Comparison of ENCODE assay signal across 8 mouse cellular contexts in genomic region chr2:90677007-90677406, GRCm38 (mm10). TPM values are rescaled to one million over a fixed set of nuclear protein-coding genes. Genes with fewer than 3 reads are reported as not detected.
DNase-seq lines count a peak whose midpoint lies in the region; ATAC-seq and TF ChIP-seq lines count a peak whose summit lies in the region.

Gene Nup160, plus strand, starts transcription at chr2:90677215.

- H3K27me3 ChIP-seq in lung, postnatal 0 days (replicated peaks; ENCODE audit: insufficient read depth, low read length): no peaks in the 10 kb centered on the region
- H3K27me3 ChIP-seq in heart, embryonic 13.5 days (replicated peaks): no peaks in the 10 kb centered on the region
- no peaks in the 10 kb centered on the region for H3K27me3 ChIP-seq in limb, embryonic 11.5 days (ENCODE audit: control insufficient read depth, insufficient read depth, low read length)

- no peak for ATAC-seq in lung, postnatal 0 days
- ATAC-seq in heart, embryonic 13.5 days (ENCODE audit: extremely low read depth, insufficient number of reproducible peaks, low FRiP score, low TSS enrichment): no peak
- ATAC-seq in limb, embryonic 11.5 days (ENCODE audit: insufficient number of reproducible peaks, low FRiP score, low TSS enrichment, low read depth): no peak

- no peak for DNase-seq in lung, postnatal 0 days (ENCODE audit: low spot score)
- no peak for DNase-seq in lung, postnatal 4 days
- no peak for DNase-seq in brain, embryonic 14.5 days (ENCODE audit: low read depth)
- DNase-seq in limb, embryonic 11.5 days (ENCODE audit: low spot score): no peak
- no peak for DNase-seq in frontal cortex, postnatal 10 days (ENCODE audit: low spot score in 2 of 2)
- no peak for DNase-seq in kidney, adult 18-20 months

- no peak for TF ChIP-seq POLR2A in brain, embryonic 14.5 days (IDR thresholded peaks at IDR 0.05; ENCODE audit: borderline replicate concordance, extremely low read depth, insufficient read depth, insufficient read length, poor library complexity, severe bottlenecking)
- TF ChIP-seq POLR2A in olfactory bulb, adult 2 months (IDR thresholded peaks at IDR 0.05; ENCODE audit: insufficient read depth, low read depth, low read length): no peak

- H3K9me3 ChIP-seq in lung, postnatal 0 days (ENCODE audit: low read length): no peaks in the 10 kb centered on the region
- no peaks in the 10 kb centered on the region for H3K9me3 ChIP-seq in heart, embryonic 13.5 days
- H3K9me3 ChIP-seq in limb, embryonic 11.5 days (ENCODE audit: control insufficient read depth, low read length): no peaks in the 10 kb centered on the region

- no peak within 1 kb of the TSS for H3K9ac ChIP-seq in lung, postnatal 0 days (replicated peaks; ENCODE audit: low read depth)
- H3K9ac ChIP-seq in heart, embryonic 13.5 days: no peak within 1 kb of the TSS
- no peak within 1 kb of the TSS for H3K9ac ChIP-seq in limb, embryonic 11.5 days (ENCODE audit: low read length)

- TF ChIP-seq CTCF in lung, postnatal 0 days (IDR thresholded peaks at IDR 0.05): no peak
- no peak for TF ChIP-seq CTCF in brain, embryonic 14.5 days (IDR thresholded peaks at IDR 0.05; ENCODE audit: borderline replicate concordance, extremely low read depth, insufficient read depth, insufficient read length)
- TF ChIP-seq CTCF in olfactory bulb, adult 2 months (IDR thresholded peaks at IDR 0.05; ENCODE audit: insufficient read depth, low read depth, low read length): no peak

- H3K27ac ChIP-seq in lung, postnatal 0 days (ENCODE audit: low read length): no peak within 1 kb of the TSS
- no peak within 1 kb of the TSS for H3K27ac ChIP-seq in heart, embryonic 13.5 days (replicated peaks)
- H3K27ac ChIP-seq in limb, embryonic 11.5 days (replicated peaks; ENCODE audit: low read depth, low read length): no peak within 1 kb of the TSS
- H3K27ac ChIP-seq in olfactory bulb, adult 2 months (ENCODE audit: insufficient read depth, low read depth, low read length): no peak within 1 kb of the TSS

- WGBS in lung, postnatal 0 days: 80% methylated on average over 8 of the region's 8 CpGs
- 78% methylated on average over 8 of the region's 8 CpGs for WGBS in heart, embryonic 13.5 days
- 79% methylated on average over 8 of the region's 8 CpGs for WGBS in limb, embryonic 11.5 days
- WGBS in olfactory bulb, adult 2 months: 66% methylated on average over 8 of the region's 8 CpGs

- H3K4me2 ChIP-seq in lung, postnatal 0 days (replicated peaks; ENCODE audit: low read depth, low read length): no peak within 1 kb of the TSS
- H3K4me2 ChIP-seq in heart, embryonic 13.5 days: peak within 1 kb of the TSS; percentile 96; the same call in 1 of the 2 replicates
- H3K4me2 ChIP-seq in limb, embryonic 11.5 days (ENCODE audit: low read depth, severe bottlenecking): no peak within 1 kb of the TSS

- no peak within 1 kb of the TSS for H3K4me3 ChIP-seq in lung, postnatal 0 days (ENCODE audit: low read depth, low read length)
- H3K4me3 ChIP-seq in heart, embryonic 13.5 days: peak within 1 kb of the TSS; percentile 91; the same call in 1 of the 2 replicates
- H3K4me3 ChIP-seq in limb, embryonic 11.5 days (ENCODE audit: low read depth, low read length): no peak within 1 kb of the TSS
- no peak within 1 kb of the TSS for H3K4me3 ChIP-seq in olfactory bulb, adult 2 months (ENCODE audit: insufficient read depth, low read depth, low read length)

- no peaks in the 10 kb centered on the region for H3K36me3 ChIP-seq in lung, postnatal 0 days (ENCODE audit: insufficient read depth, low read length)
- peaks cover 7% of the 10 kb centered on the region for H3K36me3 ChIP-seq in heart, embryonic 13.5 days
- no peaks in the 10 kb centered on the region for H3K36me3 ChIP-seq in limb, embryonic 11.5 days (ENCODE audit: control insufficient read depth, insufficient read depth, low read length)

- H3K4me1 ChIP-seq in lung, postnatal 0 days (ENCODE audit: insufficient read depth, low read depth, low read length): peaks cover 6% of the 10 kb centered on the region; the same call in 1 of the 2 replicates
- peaks cover 17% of the 10 kb centered on the region for H3K4me1 ChIP-seq in heart, embryonic 13.5 days
- H3K4me1 ChIP-seq in limb, embryonic 11.5 days (ENCODE audit: control insufficient read depth, insufficient read depth, low read length): no peaks in the 10 kb centered on the region; the same call in 1 of the 2 replicates
- no peaks in the 10 kb centered on the region for H3K4me1 ChIP-seq in olfactory bulb, adult 2 months (ENCODE audit: control insufficient read depth, insufficient read depth, low read length)

- no peak for TF ChIP-seq EP300 in lung, postnatal 0 days (IDR thresholded peaks at IDR 0.05)

RNA-seq across cellular contexts. Expression of gene Nup160, which starts in this region (rescaled TPM):
- polyA plus RNA-seq in lung, postnatal 0 days (2015; fragmentation: Nextera tagmentation; extraction: Ambion mirVana): 11.1 and 12.4 TPM in 2 replicates
- polyA plus RNA-seq in brain, embryonic 14.5 days (2012; rRNA removed): 23.1 and 24.1 TPM in 2 replicates
- 21.2 and 23.8 TPM in 2 replicates for polyA plus RNA-seq in heart, embryonic 13.5 days (2015; fragmentation: Nextera tagmentation; extraction: Ambion mirVana)
- polyA plus RNA-seq in limb, embryonic 11.5 days (2014; fragmentation: Nextera tagmentation; extraction: Ambion mirVana): 66.2 and 74.0 TPM in 2 replicates
- polyA plus RNA-seq in olfactory bulb, adult 2 months (2012; ENCODE audit: insufficient read depth, insufficient read length, low replicate concordance, missing spikeins): not detected in 2 replicates
